Mouse (Mus musculus) gonadal fat pad, adult 2 months (tissue): ENCODE data around the gene Fbln2. TPM values are rescaled to one million over a fixed set of nuclear protein-coding genes. Genes with fewer than 3 reads are reported as not detected.

Experiments
- DNase-seq: peaks from one replicate; pipeline ENCODE4 v3.0.0-alpha.2; 2012; ENCODE audit warnings: low read depth
- polyA plus RNA-seq: library from polyadenylated mRNA; depleted of rRNA; stranded (reverse); fragments of >200 nt; gene quantifications from 2 replicates; pipeline ENCODE4 v1.2.3, GENCODE M21; 2012

Gene Fbln2
- polyA plus RNA-seq, 1 experiment = 147 TPM

- DNase-seq = no peak
Measured at GRCm38 (mm10) chr6:91279477-91279876, 67.2 kb downstream of the Fbln2 start.

- DNase-seq = no peak
Measured at GRCm38 (mm10) chr6:91281206-91281605, 69.0 kb downstream of the Fbln2 start.

- no peak for DNase-seq
Measured at GRCm38 (mm10) chr6:91281747-91282146, 69.5 kb downstream of the Fbln2 start.

GRCm38 (mm10) chr6:91283031-91283430 is 70.8 kb downstream of the Fbln2 start:
- DNase-seq = no peak

- DNase-seq = no peak
Measured at GRCm38 (mm10) chr6:91284521-91285449, 72.5 kb downstream of the Fbln2 start.

- no peak for DNase-seq
Measured at GRCm38 (mm10) chr6:91285450-91285790, 73.2 kb downstream of the Fbln2 start.

- no peak for DNase-seq
Measured at GRCm38 (mm10) chr6:91285814-91286545, 73.7 kb downstream of the Fbln2 start.

- no peak for DNase-seq
Measured at GRCm38 (mm10) chr6:91286624-91287023, 74.4 kb downstream of the Fbln2 start.

- no peak for DNase-seq
Measured at GRCm38 (mm10) chr6:91287148-91287547, 74.9 kb downstream of the Fbln2 start.

GRCm38 (mm10) chr6:91287636-91288035 is 75.4 kb downstream of the Fbln2 start:
- DNase-seq = no peak

- no peak for DNase-seq
Measured at GRCm38 (mm10) chr6:91288251-91288785, 76.1 kb downstream of the Fbln2 start.

- DNase-seq = no peak
Measured at GRCm38 (mm10) chr6:91288961-91289360, 76.7 kb downstream of the Fbln2 start.

GRCm38 (mm10) chr6:91290937-91291336 is 78.7 kb downstream of the Fbln2 start:
- DNase-seq = no peak

- no peak for DNase-seq
Measured at GRCm38 (mm10) chr6:91295431-91295830, 83.2 kb downstream of the Fbln2 start.

GRCm38 (mm10) chr6:91298828-91299227 is 86.6 kb downstream of the Fbln2 start:
- DNase-seq = no peak

- DNase-seq = no peak
Measured at GRCm38 (mm10) chr6:91300079-91300478, 87.8 kb downstream of the Fbln2 start.

- no peak for DNase-seq
Measured at GRCm38 (mm10) chr6:91301839-91302238, 89.6 kb downstream of the Fbln2 start.

GRCm38 (mm10) chr6:91302337-91302736 is 90.1 kb downstream of the Fbln2 start:
- DNase-seq = no peak

- no peak for DNase-seq
Measured at GRCm38 (mm10) chr6:91304172-91304571, 91.9 kb downstream of the Fbln2 start.

- DNase-seq = no peak
Measured at GRCm38 (mm10) chr6:91307972-91308371, 95.7 kb downstream of the Fbln2 start.

- no peak for DNase-seq
Measured at GRCm38 (mm10) chr6:91311204-91311603, 98.9 kb downstream of the Fbln2 start.

- DNase-seq = no peak
Measured at GRCm38 (mm10) chr6:91312491-91312890, 100.2 kb downstream of the Fbln2 start.
